21 mouse cellular contexts compared by ENCODE assay signal in genomic region chr16:85020696-85021323, GRCm38 (mm10).
DNase-seq lines count a peak whose midpoint lies in the region; ATAC-seq and TF ChIP-seq lines count a peak whose summit lies in the region.
"Had no signal": no experiment of that assay in that cellular context is flagged by ENCODE, and none has a peak within 500 bp of the region (broad histone marks: within the 10 kb centered on the region; RNA-seq: fewer than 3 reads in every experiment).

No protein-coding gene starts in this region.

- no peak for ATAC-seq in hindbrain, postnatal 0 days
- ATAC-seq in hindbrain, embryonic 11.5 days (ENCODE audit: low FRiP score), result no peak
- ATAC-seq in Patski, result peak; percentile 84
- ATAC-seq: activated CD4-positive, CD25-positive, alpha-beta regulatory T cell, adult 4 months; forebrain, embryonic 15.5 days; inflammation-experienced regulatory T-cells, adult 6 months; liver, postnatal 0 days had no signal

- no peak for DNase-seq in hindbrain, postnatal 0 days (ENCODE audit: low spot score)
- no peak for DNase-seq in hindbrain, embryonic 11.5 days (ENCODE audit: low spot score)
- DNase-seq in Patski (ENCODE audit: low read depth, low spot score), result no peak
- DNase-seq in kidney, adult 2 months, result peak; percentile 89
- DNase-seq in kidney, postnatal 14 days, result peak; percentile 65
- DNase-seq in frontal cortex, postnatal 36 days (ENCODE audit: low spot score in 2 of 2), result no peak
- no peak for DNase-seq in gastrocnemius, postnatal 25 days
- no peak for DNase-seq in gastrocnemius, adult 8-10 months (ENCODE audit: low spot score in 2 of 2)
- DNase-seq: adrenal gland, postnatal 25 days; B cell, adult 2 months; cerebellum, adult 18-20 months; layer of hippocampus, adult 9-11 months; liver, postnatal 0 days; lung, postnatal 4 days; spleen, adult 18-20 months had no signal

- no peak for TF ChIP-seq POLR2A in kidney, adult 2 months (IDR thresholded peaks at IDR 0.05; ENCODE audit: low read depth, low read length)

- H3K4me2 ChIP-seq in hindbrain, postnatal 0 days (ENCODE audit: low read depth, low read length), result no peak overlapping the region
- H3K4me2 ChIP-seq in hindbrain, embryonic 11.5 days (replicated peaks; ENCODE audit: low read depth, low read length), result no peak overlapping the region
- H3K4me2 ChIP-seq: forebrain, embryonic 15.5 days; stomach, embryonic 15.5 days had no signal

- CTCF ChIA-PET in Patski (lab: Charles Lee), result no interaction called here

- in situ Hi-C loops in Patski (cut with MboI; ENCODE audit: low pct_unique_long_range_greater_than_20kb), result no loop called here

- TF ChIP-seq CTCF in hindbrain, postnatal 0 days (IDR thresholded peaks at IDR 0.05; ENCODE audit: low read depth), result no peak
- no peak for TF ChIP-seq CTCF in Patski (IDR thresholded peaks at IDR 0.05)
- TF ChIP-seq CTCF in kidney, adult 2 months (conservative IDR thresholded peaks at IDR 0.05; ENCODE audit: insufficient read depth, insufficient read length, low read depth, low read length), result no peak

- no peak overlapping the region for H3K9ac ChIP-seq in hindbrain, postnatal 0 days (replicated peaks; ENCODE audit: low read length)
- H3K9ac ChIP-seq in hindbrain, embryonic 11.5 days (ENCODE audit: low read depth, low read length), result no peak overlapping the region
- H3K9ac ChIP-seq: forebrain, embryonic 15.5 days; liver, postnatal 0 days; stomach, embryonic 15.5 days had no signal

- H3K27me3 ChIP-seq in hindbrain, postnatal 0 days (ENCODE audit: insufficient read depth, low read length), result no peaks in the 10 kb centered on the region
- no peaks in the 10 kb centered on the region for H3K27me3 ChIP-seq in hindbrain, embryonic 11.5 days (ENCODE audit: control insufficient read depth, insufficient read depth, low read length)
- H3K27me3 ChIP-seq in Patski, result no peaks in the 10 kb centered on the region
- no peaks in the 10 kb centered on the region for H3K27me3 ChIP-seq in kidney, adult 2 months (replicated peaks; ENCODE audit: control insufficient read depth, insufficient read depth, low read length)
- H3K27me3 ChIP-seq: forebrain, embryonic 15.5 days; stomach, embryonic 15.5 days had no signal

- H3K27ac ChIP-seq in hindbrain, postnatal 0 days, result peak overlapping the region; percentile 36; the same call in 1 of the 2 replicates
- H3K27ac ChIP-seq in hindbrain, embryonic 11.5 days (ENCODE audit: low read depth, low read length), result no peak overlapping the region
- H3K27ac ChIP-seq in kidney, adult 2 months (ENCODE audit: insufficient read depth, low read depth, low read length), result peak overlapping the region; percentile 100
- H3K27ac ChIP-seq: forebrain, embryonic 15.5 days; midbrain, embryonic 10.5 days; stomach, embryonic 15.5 days had no signal

- POLR2A ChIA-PET in Patski (lab: Charles Lee), result interaction anchor here (0.8 kb wide), 1 partner anchor 735 kb away, joined by 3 read pairs; no protein-coding TSS in a partner anchor

- no peak overlapping the region for H3K4me3 ChIP-seq in hindbrain, postnatal 0 days (ENCODE audit: low read length)
- H3K4me3 ChIP-seq in hindbrain, embryonic 11.5 days (ENCODE audit: low read depth, low read length), result no peak overlapping the region
- H3K4me3 ChIP-seq in kidney, adult 2 months (ENCODE audit: insufficient read depth, low read depth, low read length), result no peak overlapping the region
- H3K4me3 ChIP-seq: erythroblast, embryonic 14.5 days; forebrain, embryonic 15.5 days; midbrain, embryonic 10.5 days; stomach, embryonic 15.5 days had no signal

- H3K36me3 ChIP-seq in hindbrain, postnatal 0 days (ENCODE audit: insufficient read depth, low read length), result peaks cover 18% of the 10 kb centered on the region
- peaks cover 4% of the 10 kb centered on the region; the same call in 1 of the 2 replicates for H3K36me3 ChIP-seq in hindbrain, embryonic 11.5 days (ENCODE audit: control insufficient read depth, insufficient read depth, low read length)
- H3K36me3 ChIP-seq in kidney, adult 2 months (ENCODE audit: control insufficient read depth, insufficient read depth, low read length), result peaks cover 8% of the 10 kb centered on the region

- peaks cover 5% of the 10 kb centered on the region; the same call in 1 of the 2 replicates for H3K4me1 ChIP-seq in hindbrain, postnatal 0 days (ENCODE audit: insufficient read depth, low read length)
- H3K4me1 ChIP-seq in hindbrain, embryonic 11.5 days (replicated peaks; ENCODE audit: control insufficient read depth, insufficient read depth, low read length), result no peaks in the 10 kb centered on the region
- peaks cover 14% of the 10 kb centered on the region; the same call in 1 of the 2 replicates for H3K4me1 ChIP-seq in kidney, adult 2 months (ENCODE audit: control insufficient read depth, insufficient read depth, low read length)
- H3K4me1 ChIP-seq: stomach, embryonic 15.5 days had no signal

- H3K9me3 ChIP-seq in hindbrain, postnatal 0 days (ENCODE audit: low read length), result no peaks in the 10 kb centered on the region
- H3K9me3 ChIP-seq in hindbrain, embryonic 11.5 days (ENCODE audit: control insufficient read depth, low read length), result no peaks in the 10 kb centered on the region
- H3K9me3 ChIP-seq: forebrain, embryonic 15.5 days; midbrain, embryonic 10.5 days; stomach, embryonic 15.5 days had no signal

- whole genome bisulfite sequencing in hindbrain, postnatal 0 days, result 78% methylated on average over 9 of the region's 9 CpGs
- 88% methylated on average over 9 of the region's 9 CpGs for WGBS in hindbrain, embryonic 11.5 days
- WGBS in kidney, adult 2 months, result 26% methylated on average over 9 of the region's 9 CpGs

Comparison
In these comparisons a context has a peak if more than half of its experiments do, and no peak if none do; other contexts are left out.
1. DNase-seq: peak in kidney, adult 2 months (single experiment) and kidney, postnatal 14 days (single experiment); none in hindbrain, postnatal 0 days (single experiment), hindbrain, embryonic 11.5 days (single experiment), Patski (single experiment), frontal cortex, postnatal 36 days (0 of 2), gastrocnemius, postnatal 25 days (single experiment) and gastrocnemius, adult 8-10 months (0 of 2).